Comparison of ENCODE assay signal across 8 mouse cellular contexts in genomic region chr9:104262823-104263352, GRCm38 (mm10). TPM values are rescaled to one million over a fixed set of nuclear protein-coding genes. Genes with fewer than 3 reads are reported as not detected.
DNase-seq lines count a peak whose midpoint lies in the region; ATAC-seq lines count a peak whose summit lies in the region.

TSS of gene Dnajc13 (minus strand) at chr9:104262930.

- no peaks in the 10 kb centered on the region for H3K27me3 ChIP-seq in heart, embryonic 10.5 days (ENCODE audit: insufficient read depth, poor library complexity, severe bottlenecking)
- H3K27me3 ChIP-seq in kidney, embryonic 15.5 days: no peaks in the 10 kb centered on the region

- peak within 1 kb of the TSS; percentile 96 for H3K27ac ChIP-seq in heart, embryonic 10.5 days
- peak within 1 kb of the TSS; percentile 94 for H3K27ac ChIP-seq in kidney, embryonic 15.5 days

- peak within 1 kb of the TSS; percentile 96 for H3K9ac ChIP-seq in kidney, embryonic 15.5 days

- peak; percentile 98 for DNase-seq in B cell, adult 2 months
- DNase-seq in brain, adult 2 months (ENCODE audit: low read depth, low spot score): peak; percentile 98
- peak; percentile 98 for DNase-seq in heart, embryonic 10.5 days (ENCODE audit: low spot score)
- DNase-seq in liver: peak; percentile 98
- DNase-seq in spleen, postnatal 4 days (ENCODE audit: low spot score in 2 of 2): peak; percentile 96 to 98

- H3K4me3 ChIP-seq in heart, embryonic 10.5 days: peak within 1 kb of the TSS; percentile 99
- H3K4me3 ChIP-seq in kidney, embryonic 15.5 days (replicated peaks): peak within 1 kb of the TSS; percentile 98

- H3K4me2 ChIP-seq in kidney, embryonic 15.5 days: peak within 1 kb of the TSS; percentile 82

- peak; percentile 94 for ATAC-seq in erythroblast, adult 5-6 weeks (replicated peaks; ENCODE audit: low FRiP score, poor library complexity, severe bottlenecking)
- peak; percentile 98 for ATAC-seq in kidney, embryonic 15.5 days (replicated peaks; ENCODE audit: low FRiP score)
- peak; percentile 91 for ATAC-seq in monocyte, adult 5-6 weeks (replicated peaks; ENCODE audit: insufficient number of reproducible peaks, low FRiP score, low TSS enrichment, poor library complexity, severe bottlenecking)

- H3K4me1 ChIP-seq in heart, embryonic 10.5 days: peaks cover 13% of the 10 kb centered on the region; the same call in 1 of the 2 replicates
- H3K4me1 ChIP-seq in kidney, embryonic 15.5 days: peaks cover 25% of the 10 kb centered on the region

- H3K9me3 ChIP-seq in heart, embryonic 10.5 days: no peaks in the 10 kb centered on the region
- no peaks in the 10 kb centered on the region for H3K9me3 ChIP-seq in kidney, embryonic 15.5 days (replicated peaks)

- under 1% methylated on average over 59 of the region's 60 CpGs for WGBS in heart, embryonic 10.5 days
- under 1% methylated on average over 60 of the region's 60 CpGs for WGBS in kidney, embryonic 15.5 days

- H3K36me3 ChIP-seq in heart, embryonic 10.5 days: no peaks in the 10 kb centered on the region
- no peaks in the 10 kb centered on the region for H3K36me3 ChIP-seq in kidney, embryonic 15.5 days

RNA-seq across cellular contexts. Expression of gene Dnajc13, which starts in this region (rescaled TPM):
- 38.7 and 57.8 TPM in 2 replicates for total RNA-seq in erythroblast, adult 5-6 weeks (2015; ENCODE audit: low replicate concordance)
- total RNA-seq in erythroblast, adult 5-6 weeks (2017; ENCODE audit: low replicate concordance): 14.1 and 27.8 TPM in 2 replicates
- 21.5 and 23.6 TPM in 2 replicates for polyA plus RNA-seq in heart, embryonic 10.5 days (2016; fragmentation: Nextera tagmentation; extraction: Ambion mirVana)
- polyA plus RNA-seq in kidney, embryonic 15.5 days (2015; fragmentation: Nextera tagmentation; extraction: Ambion mirVana): 19.9 and 23.0 TPM in 2 replicates
- total RNA-seq in monocyte, adult 5-6 weeks (2017): 47.2 to 73.2 TPM (median 72.4 TPM) in 3 replicates

Comparison
In these comparisons a context has a peak if more than half of its experiments do, and no peak if none do; other contexts are left out.
1. Peak in every context shown above with its lines: DNase-seq, ATAC-seq, H3K4me3 ChIP-seq and H3K27ac ChIP-seq.